Mouse (Mus musculus): ENCODE data around the gene Ski.

DNA sequence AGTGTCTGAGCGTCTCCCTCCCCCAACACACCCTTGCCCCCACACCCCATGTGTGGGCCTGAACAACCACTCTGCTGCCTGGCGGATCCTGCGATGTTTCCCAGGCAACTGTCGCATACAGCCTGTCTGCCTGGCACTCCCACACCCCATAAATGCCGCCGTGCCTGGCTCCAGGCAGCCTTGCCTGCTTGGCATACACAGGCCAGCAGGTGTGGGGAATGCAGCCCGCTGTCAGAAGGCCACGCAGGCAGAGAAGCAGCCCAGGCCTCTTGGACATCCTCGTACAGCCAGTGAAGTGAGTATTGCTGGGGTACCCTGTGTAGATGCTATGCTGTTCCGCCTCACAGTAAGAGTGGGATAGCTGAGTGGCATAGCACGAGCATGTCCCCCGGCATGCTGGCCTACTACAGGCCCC lies 24.3 kb upstream of the Ski start:
- no peak for TF ChIP-seq GATA1 (IDR thresholded peaks at IDR 0.05; ENCODE audit: low read length)
- TF ChIP-seq TAL1 (IDR thresholded peaks at IDR 0.05; ENCODE audit: low read length) = no peak

Data from erythroblast, embryonic 14.5 days (primary cell).